Mouse (Mus musculus): ENCODE data around the gene Tmem88. TPM values are rescaled to one million over a fixed set of nuclear protein-coding genes. Genes with fewer than 3 reads are reported as not detected.
A peak's percentile ranks its signal among the peaks of the same experiment; 100 is the strongest.

The Tmem88 gene
- total RNA-seq (2021): 10 to 100 TPM; 14.0 to 15.7 TPM
- long read RNA-seq, experiment 1, transcript Tmem88-201 (2 exons, 1,582 nt): major isoform, 11 of 11 reads
- long read RNA-seq, experiment 1, partial matches to known transcripts: 0 of 11 reads
- long read RNA-seq, experiment 1, other reads (novel, unspliced or antisense): 0 of 11 reads
- long read RNA-seq, experiment 2, transcript Tmem88-201 (2 exons, 1,582 nt): major isoform, 9 of 10 reads
- long read RNA-seq, experiment 2, partial matches to known transcripts: 0 of 10 reads
- long read RNA-seq, experiment 2, other reads (novel, unspliced or antisense): 1 of 10 reads

GRCm38 (mm10) chr11:69398059-69398458, at the start of gene Tmem88:
TSS of gene Tmem88 (minus strand) at chr11:69398234.
- peak; percentile 33 for DNase-seq

DNA sequence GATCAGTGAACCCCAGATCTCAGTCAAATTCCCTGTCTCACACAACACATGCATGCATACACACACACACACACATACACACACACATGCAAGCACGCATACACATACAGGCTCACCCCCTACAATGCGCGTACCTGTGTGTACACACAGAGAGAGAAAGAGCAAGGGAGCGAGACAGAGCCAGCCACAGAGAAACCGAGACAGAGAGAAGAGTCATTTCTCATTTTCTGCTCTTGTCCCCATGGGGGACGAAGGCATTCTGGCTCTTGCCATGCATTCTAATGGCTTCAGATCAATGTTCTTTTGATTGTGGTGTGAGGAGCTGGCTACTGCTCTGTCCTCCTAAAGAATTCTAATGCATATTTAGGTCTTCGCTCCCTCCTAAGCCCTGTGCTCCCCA, 49.3 kb upstream of the Tmem88 start:
- no peak for DNase-seq

- no peak for DNase-seq
Measured at GRCm38 (mm10) chr11:69443328-69443727, 45.3 kb upstream of the Tmem88 start.

DNA sequence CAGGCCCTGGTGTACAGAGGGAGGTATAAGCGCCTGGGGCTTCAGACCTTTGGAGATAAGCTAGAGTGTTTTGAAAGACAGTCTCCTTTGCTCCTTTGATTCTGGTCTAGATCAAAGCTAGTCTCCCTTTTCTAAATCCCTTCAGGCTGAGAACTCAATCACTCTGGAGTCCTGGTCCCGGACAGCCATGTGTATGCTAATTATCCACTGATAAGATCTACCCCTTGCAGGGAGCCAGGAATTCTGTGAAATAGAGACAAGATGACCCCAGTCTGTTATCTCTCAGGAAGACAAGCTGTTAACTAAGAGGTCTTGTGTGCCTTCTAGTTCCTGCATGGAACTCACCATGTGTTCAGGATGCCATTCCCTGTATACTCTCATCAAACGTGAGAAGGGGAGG, 39.3 kb upstream of the Tmem88 start:
- no peak for DNase-seq

DNA sequence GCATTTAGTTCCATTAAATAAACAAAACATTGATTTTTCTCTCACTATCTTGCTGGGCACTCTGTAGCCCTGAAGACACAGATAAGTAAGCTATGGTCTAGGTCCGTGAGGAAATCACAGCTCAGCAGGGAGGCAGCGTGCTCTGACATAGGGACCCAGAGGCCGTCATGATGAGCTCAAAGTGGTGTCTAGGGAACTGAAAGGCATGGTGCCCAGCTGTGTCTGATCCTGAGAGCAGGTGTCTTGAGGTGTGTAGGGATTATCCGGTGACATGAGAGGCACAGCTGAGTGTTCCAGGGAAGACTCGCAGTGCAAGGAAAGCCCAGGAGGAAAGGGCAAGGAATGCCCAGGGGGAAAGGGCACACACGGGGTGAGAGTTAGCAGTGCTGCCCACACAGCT, 35.2 kb upstream of the Tmem88 start:
- no peak for DNase-seq

DNA sequence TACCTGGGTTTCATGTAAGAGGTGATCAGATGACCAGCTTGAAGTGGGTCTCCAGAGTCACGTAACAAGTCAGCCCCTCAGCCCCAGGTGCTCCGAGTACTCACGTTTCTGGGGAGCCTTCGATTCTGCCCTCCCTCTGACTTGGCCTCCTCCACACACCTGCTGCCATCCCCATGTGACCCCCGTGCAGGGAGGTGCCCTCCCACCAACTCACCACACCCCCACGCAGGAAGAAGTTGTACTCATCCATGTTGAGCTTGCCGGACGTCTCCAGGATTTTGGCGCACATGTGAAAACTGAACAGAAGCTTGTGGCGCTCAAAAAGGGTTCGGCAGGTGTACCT, 34.6 kb upstream of the Tmem88 start:
- DNase-seq: no peak

DNA sequence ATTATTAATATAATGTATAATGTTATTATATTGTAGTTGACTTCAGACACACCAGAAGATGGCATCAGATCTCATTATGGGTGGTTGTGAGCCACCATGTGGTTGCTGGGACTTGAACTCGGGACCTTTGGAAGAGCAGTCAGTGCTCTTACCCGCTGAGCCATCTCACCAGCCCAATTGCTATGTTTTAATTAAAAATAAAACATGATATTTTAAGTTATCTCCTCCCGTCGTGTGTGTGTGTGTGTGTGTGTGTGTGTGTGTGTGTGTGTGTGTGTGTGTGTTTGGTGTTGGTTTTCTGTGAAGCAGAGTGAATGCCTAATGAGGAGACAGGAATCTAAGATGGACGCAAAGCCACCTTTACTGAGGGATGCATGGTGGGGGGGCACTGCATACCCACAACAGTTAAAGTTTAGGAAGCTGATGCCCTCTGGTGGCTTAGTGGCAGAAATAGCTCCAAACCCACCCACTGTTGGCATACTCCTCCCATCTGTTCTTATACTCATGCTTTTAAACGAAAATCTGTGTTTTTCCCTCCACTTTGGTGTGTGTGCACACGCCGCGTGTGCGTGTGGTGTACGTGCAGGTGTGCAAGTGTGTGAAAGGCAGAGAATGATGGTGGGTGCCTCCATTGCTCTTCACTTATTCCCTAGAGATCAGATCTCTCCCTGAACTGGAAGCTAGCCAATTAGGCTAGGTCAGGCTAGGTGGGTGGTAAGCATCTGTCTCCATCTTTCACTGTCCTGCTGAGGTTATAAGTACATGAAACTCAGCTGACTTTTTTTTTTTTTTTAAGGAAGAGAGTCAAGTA, 34.0 kb upstream of the Tmem88 start:
- peak; percentile 41 for DNase-seq

GRCm38 (mm10) chr11:69430631-69431030, 32.6 kb upstream of the Tmem88 start:
- DNase-seq: no peak

DNA sequence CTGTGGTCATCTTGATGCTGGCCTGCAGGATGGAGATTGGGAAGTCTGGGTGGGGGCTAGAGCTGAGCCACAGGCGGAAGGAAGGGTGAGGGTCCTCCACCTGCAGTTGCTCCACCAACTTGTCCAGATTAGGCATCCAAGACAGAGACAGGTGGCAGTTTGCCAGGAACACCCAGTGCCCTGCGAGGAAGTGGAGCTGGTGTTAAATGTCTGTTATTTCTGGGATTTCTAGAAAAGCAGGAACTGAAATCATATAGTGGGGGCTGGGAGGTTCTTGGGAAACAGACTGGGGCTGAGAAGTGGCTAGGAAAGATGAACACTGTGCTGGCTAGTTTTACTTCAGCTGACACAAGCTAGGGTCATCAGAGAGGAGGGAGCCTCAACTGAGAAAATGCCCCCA, 31.3 kb upstream of the Tmem88 start:
- no peak for DNase-seq

DNA sequence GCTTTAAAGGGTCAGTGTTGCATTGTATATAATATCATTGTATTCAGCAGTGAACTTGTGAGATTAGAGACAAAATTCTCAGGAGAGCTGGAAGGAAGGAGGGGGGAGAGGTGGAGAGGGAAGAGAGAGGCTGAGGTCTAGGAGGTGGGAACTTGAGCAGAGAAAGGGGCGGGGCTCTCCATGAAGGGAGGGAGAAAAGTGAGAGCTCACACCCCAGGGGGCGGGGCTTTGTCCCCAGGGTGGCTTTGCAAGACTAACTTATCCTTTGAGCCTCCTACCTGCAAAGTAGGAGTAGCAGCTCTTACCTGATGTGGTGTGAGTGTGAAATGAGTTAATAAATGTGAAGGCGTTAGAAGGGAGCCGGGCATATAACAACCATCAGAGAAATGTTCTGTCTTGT, 30.7 kb upstream of the Tmem88 start:
- no peak for DNase-seq

DNA sequence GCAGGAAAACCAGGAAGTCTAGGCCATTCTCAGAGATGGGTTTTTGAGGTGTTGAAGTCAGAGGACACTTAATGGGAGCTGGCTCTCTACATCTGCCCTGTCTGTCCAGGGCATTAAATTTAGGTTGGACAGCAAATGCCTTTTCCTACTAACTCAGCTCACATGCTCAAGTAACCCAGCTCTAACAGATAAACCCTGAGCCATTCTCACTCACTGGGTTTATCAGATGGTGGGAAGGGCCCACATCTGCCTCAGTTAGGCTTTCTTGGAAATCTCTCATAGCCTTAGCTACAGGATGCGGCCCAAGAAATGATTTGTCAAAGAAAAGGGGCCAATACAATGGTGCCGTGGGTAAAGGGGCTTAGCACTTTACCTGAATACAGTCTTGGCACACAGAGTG, 28.2 kb upstream of the Tmem88 start:
- no peak for DNase-seq

DNA sequence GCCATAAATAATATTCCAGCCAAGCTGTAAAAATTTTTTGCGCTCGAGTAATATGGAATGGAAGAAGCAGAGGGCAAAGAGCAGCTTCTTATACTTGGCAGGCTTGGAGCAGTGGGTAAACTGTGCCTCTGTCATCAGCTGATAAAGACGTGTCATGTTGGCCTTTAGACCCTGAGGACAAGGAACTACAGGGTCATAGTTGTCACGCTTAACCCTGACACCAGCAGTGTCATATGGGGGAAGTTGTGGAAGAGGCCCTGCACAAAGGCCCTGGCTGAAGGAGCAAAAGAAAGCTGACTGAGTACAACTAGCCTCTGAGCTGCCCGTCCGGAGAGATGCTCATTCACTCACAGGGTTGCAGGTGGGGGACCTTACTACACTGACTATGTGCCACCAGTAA, 25.9 kb upstream of the Tmem88 start:
- no peak for DNase-seq

DNA sequence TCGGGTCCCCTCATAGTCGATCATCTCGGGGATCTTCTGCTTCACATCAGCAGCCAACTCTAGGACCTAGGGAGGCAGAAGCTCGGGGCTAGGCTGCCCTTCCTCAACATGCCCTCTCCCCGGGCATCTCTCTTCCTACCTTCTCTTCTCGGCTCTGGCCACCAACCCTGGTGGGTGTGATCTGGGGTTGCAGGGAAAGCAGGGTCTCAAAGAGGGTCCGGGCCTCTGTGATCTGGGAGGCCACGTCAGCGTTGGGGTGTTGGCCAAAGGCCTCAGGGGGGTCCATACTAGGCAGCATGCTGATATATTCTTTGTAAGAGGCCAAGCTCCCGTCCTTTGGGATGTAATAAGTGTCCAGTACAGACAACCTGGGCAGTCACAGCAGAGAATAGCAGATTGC, 24.8 kb upstream of the Tmem88 start:
- no peak for DNase-seq

DNA sequence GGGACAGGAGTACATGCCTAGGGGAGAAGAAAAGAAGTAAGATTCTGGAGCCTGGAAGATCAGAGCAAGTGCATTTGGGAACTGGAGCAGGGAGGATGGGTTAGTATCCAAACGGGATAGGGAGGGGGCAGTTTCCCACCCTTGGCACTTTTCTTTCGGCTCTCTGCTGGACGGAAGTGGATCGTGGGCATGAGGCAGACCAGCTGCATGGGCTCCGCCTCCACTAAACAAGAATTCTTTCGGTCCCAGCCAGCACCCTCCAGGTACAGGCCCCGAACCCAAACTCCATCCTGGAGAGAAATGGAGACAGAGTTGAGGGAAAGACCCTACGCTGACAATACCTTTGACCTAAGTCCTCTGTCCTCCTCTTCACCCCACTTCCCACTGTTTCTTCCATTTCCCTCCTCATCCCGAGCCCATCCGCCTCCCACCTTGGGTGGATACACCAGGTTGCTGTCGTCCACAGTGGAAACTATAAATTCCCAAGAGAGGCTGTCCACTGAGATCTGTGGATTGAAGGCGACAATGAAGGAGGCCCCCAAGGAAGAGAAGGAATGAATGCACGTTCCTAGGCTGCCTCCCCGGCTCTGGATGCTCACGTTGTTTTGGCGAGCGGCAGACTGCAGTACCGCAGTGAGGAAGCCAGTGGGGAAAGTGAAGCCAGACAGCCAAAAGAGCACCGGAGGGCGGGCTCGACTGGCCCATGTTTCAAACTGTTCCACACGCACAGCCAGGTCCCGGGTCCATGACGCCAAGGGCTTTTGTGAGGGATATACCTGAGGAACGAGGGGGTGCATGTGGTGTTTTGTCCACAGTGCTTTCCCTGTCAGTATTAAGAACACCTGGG, 23.3 kb upstream of the Tmem88 start:
- DNase-seq: no peak

GRCm38 (mm10) chr11:69420554-69421000, 22.5 kb upstream of the Tmem88 start:
- no peak for DNase-seq

- DNase-seq: peak; percentile 55
Measured at GRCm38 (mm10) chr11:69419813-69420553, 21.9 kb upstream of the Tmem88 start.

GRCm38 (mm10) chr11:69419443-69419812, 21.4 kb upstream of the Tmem88 start:
- no peak for DNase-seq

DNA sequence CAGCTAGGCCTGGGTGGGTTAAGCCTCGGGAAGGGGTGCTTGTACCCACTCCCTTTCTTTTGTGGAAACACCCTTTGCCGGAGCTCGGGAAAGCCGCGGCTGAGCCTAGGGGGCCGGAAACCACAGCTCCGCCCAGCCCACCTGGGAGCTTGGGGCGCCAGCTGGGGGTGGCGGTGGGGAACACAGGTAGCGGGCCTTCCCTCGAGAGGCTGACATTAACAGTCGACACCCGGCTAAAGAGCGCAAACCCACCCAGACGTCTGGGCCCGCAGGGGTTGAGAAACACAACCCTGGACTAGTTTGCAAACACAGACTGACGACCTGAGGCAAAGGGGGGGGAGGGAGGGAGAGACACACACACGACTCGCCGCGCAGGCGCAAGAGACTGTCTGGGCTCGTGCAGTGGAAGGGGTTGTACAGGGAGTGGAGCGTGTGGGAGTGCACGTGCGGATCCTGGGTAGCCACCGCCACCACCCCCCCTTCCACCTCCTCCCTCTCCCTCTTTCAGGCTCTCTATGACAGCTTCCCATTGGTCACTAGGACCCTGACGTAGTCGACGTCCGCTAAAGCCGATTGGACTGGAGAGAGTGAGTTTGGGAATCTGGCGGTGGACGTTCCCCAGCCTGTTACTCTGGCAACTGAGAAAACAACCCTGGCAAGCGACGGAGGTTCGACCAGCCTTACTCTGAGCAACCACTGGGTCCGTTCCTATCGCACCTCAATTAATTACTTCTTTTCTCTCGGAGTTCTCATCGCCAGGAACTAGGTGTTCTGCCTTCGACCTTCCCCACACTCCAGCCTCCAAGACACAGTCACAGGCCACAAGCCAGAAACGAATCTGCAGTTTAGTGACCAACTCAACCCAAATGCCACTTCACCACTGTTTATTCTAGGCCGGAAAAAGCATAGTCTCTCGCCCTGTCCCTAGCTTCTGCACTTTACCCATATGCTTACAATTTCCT, 20.7 kb upstream of the Tmem88 start:
- peak; percentile 87 for DNase-seq

DNA sequence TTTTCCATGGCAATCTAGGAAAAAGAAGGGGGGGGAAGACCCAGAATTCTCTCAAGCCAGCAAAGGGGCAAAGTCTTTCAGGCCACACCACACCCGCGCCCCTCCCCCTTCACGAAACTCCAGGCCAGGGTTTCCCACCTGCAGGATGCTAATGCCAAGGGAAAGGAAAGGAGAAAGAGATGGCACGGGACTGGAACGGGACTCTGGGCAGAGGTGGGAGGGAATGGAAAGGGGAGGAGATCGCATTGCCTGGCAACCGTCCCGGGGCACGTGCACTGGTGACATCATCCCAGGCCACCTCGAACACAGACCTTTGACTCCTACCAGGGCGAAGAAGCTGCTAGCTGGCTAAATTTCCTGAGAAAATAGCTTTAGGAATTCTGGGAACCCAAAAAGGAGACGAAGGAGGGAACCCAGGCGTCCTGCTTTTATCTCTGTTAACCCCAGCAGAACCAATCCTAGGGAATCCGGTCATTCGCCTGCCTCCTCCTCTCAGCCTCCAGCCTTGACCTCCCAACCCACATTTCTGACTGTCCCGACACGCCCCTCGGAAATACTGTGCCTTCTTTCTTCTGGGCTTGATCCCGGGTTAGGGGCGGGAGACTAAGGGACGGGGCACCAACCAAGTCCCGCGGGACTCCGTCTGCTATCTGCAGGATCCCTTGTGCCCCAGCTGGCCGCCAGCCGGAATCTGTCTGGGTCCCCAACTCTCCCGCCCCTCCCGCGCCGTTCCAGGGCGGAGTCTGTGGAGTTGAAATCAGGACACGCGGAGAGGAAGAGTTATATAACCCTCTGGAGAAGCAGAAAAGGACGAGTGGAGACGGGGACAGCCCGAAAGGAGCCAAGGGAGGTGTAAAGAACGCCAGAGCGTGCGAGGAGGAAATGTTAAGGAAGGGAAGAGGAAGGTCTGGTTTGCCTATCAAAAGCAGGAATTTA, 19.7 kb upstream of the Tmem88 start:
- DNase-seq: peak; percentile 98

- DNase-seq: no peak
Measured at GRCm38 (mm10) chr11:69416921-69417448, 19.0 kb upstream of the Tmem88 start.
